Mouse (Mus musculus) cerebellum, adult 9-10 months (tissue): Measurements from ENCODE around the gene Cdca4.
"Not testable (repeated sequence)": the region's sequence is repeated elsewhere in the genome, so short reads cannot be mapped to it uniquely, and the experiment has no call there.

Source experiments
- DNase-seq: peaks from one replicate; pipeline ENCODE4 v3.0.0; 2022

The Cdca4 gene

DNA sequence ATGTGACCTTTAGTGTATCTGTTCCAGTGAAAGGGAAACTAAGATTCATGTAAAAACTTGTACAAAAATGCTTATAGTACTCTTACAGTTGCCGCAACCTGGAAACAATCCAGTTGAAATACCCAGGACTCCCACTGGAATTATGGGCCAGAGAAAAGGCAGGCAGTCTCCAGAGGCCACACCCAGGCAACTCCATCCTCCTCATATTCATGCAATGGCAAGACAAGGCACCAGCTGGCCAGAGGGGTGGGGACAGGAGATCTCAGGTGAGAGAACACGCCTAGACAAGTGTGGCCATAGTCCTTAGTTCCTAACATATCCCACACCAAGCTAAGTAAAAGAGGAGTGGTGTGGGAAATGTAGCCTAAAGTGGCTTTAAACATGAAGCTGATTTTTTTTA lies 6.5 kb downstream of the Cdca4 start:
- no peak for DNase-seq

DNA sequence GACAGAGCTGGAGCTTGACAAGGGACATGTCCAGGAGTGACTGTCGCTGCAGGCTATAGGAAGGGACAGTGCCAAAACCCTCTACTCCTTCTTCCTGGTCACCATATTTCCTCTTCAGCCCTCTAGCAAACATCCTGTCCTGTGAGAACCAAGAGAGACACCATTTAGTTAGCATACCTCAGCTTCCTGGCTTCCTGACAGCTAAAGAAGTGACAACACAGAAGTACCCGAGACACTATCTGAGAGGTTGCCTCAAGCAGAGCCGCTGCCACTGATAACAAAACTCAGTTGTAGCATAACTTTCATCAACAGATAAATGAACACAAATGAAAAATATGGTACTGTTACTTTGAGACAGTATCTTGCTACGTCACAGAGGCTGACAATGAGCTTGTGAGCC lies 7.2 kb downstream of the Cdca4 start:
- DNase-seq: no peak

DNA sequence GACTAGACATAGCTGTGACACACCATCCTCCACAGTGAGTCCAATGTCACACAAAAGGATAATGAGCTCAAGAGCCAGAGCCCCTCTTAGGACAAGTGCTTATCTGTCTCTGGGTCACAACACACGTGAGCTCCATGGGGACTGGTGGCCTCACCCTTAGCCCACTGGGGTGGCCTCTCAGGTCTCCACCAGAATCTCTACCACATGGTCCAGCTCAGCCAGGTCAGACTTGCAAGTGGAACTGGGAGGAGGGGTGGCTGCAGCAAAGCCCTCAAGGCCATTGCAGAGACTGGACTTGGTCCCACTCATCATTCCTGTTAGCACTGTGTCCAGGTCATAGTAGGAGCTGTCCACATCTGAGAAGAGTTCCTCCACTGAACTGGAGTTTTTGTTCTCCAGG lies 8.0 kb downstream of the Cdca4 start:
- no peak for DNase-seq

DNA sequence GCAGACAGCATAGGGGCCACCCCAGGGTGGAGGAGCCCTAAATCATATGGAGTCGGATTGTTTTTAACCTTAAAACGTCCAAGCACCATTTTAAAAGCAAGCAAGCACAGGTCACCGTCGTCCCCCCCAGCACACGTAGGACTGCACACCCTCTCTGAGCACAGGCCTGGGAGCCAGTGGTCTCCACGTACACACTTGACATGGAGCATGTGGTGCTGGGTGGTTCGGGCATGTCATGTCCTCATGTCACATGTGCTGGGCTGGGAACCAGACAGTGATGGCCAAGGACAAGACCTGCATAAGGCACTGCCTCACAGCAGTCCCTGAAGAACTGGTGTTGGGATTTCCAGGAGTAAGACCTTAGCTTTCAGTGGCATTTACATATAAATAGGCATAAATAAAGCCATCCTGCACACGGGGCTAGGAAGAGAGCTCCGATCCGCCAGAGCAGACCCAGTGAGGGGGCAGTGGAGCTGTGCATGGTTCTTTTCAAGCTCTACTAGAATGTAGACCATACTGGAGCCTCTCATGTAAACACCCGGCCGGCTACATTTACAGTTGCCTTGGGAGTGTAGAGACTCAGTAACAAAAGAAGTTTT lies 8.7 kb downstream of the Cdca4 start:
- no peak for DNase-seq

DNA sequence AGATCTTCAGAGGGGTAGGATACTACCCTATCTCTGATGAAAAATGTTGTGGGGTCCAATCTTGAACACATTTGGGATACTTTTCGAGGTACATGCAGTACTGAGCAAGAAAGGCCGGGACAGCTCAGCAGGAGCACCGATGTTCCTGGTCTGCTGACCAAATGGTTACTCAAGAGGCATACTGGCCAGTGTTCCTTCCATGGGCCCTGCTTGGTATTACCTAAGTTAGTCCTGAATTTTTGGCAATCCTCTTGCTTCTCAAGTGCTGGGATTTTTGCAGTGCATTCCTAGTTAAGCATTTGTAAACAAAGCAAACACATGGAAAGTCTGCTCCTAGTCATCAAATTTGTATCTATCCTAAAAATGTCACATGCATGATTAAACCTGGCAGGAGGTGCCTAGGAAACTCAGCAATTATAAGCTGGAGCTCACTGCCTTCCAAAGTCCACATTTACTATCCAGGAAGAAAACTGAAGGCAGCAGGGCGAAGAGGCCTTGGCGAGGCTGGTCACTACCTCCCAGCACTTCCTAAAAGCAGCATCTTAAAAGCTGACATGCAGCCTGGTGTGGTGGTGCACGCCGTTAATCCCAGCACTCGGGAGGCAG lies 10.1 kb downstream of the Cdca4 start:
- no peak for DNase-seq

DNA sequence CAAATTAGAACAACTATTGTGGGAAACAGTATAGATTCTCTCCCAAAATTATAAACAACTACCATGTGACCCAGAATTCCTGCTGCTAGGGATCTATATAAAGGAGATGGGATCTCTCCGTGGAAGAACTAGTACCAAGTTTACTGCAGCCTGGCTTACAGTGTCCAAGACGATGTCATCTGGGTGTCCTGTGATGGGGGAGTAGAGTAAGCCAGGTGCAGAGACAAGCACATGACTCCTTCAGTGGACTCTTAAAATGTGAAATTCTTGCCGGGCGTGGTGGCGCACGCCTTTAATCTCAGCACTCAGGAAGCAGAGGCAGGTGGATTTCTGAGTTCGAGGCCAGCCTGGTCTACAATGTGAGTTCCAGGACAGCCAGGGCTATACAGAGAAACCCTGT lies 12.4 kb downstream of the Cdca4 start:
- DNase-seq: not testable (repeated sequence)

DNA sequence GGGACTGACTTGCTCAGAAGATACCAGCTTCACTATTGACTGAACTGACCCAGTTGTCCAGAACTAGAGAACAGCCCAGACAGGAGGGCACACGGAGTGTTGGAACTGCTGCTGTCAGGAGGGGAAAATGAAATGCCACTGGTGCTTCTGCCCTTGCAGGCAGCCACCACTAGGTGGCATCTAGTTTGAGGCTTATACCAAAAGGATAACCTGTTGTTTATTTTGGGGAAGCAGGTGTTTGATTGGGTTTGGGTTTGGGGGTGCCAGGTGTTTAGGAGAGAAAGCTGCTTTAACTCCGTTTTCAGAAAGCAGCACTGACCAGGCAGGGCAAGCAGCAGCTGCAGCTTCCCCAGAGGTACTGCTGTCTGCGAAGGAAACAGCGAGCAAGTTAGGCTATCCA lies 12.9 kb downstream of the Cdca4 start:
- DNase-seq: no peak

DNA sequence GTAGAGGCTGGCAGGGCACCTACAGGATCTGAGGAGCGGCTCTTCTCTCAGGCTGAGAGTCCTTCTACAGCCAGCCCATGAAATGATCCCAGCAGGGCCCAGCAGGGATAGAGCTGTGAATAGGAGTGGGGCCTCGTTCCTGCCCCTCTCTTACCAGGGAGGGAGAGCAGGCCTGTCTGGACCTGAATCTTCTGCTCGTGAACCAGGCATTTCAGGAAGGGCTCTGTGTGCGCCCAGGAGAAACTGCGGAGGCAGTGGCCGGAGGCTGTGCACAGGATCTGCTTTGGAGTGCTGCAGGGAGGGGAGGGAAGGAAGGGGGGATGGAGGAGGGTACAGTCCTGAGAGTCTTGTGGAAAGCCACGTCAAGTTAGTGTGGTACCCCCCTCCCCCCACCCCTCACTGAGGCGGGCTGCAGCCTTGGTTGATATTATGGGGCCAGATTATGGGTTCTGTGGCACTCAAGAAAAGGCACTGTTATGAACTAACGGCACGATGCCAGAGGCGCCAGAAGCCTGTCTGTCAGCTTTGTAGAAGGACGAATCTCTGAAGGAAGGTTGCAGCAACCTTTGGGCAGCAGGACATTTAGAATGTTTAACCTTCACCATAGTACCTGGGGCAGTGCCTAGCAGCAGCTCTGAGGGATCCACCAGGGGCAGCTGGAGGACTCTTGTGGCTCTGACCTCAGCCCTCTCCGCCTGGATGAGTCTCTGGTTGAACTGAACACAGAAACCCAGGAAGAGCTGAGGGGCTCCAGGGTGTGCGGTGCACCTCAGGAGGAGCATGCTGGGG lies 14.3 kb downstream of the Cdca4 start:
- DNase-seq: no peak

DNA sequence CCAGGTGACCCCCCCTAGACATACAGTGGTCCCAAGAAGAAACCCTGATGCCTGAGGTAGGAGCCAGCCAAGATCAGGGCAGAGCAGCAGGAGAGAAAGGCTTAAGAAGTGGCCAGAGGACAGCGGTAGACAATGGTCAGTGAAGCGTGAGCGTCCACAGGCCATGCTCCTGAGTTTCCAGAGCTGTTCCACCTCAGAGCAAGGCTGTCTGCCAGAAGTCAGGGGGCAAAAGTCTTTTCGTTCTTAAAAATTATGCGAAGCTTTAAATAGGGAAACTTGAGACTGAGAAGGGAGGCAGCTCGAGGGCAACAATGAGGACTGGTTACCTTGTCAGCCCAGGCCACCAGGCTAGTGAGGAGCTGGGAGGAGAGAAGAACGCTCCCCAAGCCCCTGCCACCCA lies 15.9 kb downstream of the Cdca4 start:
- DNase-seq: no peak

DNA sequence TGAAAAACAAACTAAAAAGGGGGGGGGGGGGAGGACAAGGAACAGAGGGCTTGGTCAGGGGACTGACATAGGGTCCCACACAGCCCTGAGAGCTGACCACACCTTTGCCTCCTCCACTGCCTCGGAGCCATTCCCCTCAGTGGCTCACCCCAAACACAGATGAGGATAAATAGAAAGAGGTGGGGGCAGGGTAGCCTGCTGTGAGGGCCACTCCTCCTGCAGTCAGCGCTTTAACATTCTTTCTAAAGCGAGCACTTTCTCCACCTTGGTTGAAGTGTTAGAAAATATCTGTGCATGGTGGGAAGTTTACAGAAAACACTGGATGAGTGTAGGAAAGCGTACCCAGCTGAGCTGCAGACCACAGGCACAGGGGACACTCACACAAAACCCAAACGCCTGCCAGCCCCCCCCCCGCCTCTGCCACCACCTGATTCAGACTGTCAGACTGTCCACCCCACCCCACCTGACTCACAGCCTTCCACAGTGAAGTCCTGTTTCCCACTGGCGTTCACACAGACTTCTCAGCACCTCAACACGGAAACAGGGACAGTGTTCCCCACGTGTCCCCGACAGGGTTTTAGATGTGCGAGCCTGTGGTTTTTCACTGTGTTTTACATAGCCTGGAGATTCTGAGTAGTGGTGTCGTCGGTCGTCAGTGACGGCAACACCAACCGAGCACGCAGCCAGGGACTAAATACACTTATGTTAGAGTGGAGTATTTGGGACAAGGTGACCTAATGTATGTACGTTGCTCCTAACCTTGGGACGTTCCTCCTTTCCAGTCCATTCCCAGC lies 18.9 kb downstream of the Cdca4 start:
- no peak for DNase-seq

DNA sequence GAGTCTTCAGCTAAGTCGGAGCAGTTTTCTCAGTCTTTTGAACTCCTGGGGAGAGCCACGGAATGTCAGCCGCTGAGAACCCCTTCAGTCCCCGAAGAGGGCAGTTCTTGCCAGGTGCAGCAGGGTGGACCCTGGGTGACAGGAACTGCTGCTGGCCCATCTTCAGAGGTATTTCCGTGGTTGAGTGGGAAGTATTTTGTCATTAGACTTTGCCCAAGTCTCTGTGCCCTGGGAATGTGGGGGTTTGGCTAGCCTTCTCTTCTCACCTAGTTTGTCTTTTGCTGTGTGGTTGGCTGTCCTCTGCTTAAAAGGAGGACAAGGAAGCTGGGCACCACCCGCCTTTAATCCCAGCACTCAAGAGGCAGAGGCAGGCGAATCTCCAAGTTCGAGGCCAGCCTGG lies 19.6 kb downstream of the Cdca4 start:
- DNase-seq: peak; percentile 30

DNA sequence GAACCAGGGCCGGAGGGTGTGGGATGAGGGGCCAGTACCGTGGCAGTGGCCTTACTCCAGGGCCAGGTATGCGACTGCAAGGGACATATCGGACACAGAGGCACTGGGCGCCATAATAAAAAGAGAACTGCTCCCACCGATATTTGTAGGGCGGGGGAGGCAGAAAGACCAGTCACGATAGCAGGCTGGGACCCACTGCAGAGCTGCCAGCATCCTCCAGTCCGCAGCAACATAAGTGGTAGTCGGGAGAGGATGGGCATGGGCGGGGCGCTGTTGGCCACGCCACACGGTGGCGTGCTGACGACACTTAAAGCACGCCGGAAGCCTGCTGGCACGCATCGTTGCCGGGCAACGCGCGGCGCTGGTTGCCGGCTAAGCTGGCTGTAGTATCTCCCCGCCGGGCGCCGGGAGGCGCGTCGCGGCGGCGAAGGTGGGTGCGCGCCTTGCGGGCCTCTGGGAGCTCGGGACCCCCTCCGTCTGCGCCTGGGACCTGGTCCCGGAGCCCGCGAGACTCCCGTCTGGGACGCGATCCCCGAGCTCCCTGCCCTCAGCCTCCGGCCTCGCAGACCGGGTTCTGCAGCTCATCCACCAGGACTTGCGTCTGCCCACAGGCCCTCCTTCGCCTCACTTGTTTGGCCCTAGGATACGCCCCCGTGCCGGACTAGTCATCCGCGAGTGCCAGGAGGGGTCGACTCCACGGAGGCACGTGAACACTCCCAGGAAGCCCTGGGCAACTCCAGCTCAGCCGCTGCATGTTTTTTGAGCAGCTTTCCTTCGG lies 20.4 kb downstream of the Cdca4 start, which contains the start of gene Clba1:
Clba1 (plus strand) TSS at position 351 of the 778 bp plus-strand sequence.
- DNase-seq: peak; percentile 93

DNA sequence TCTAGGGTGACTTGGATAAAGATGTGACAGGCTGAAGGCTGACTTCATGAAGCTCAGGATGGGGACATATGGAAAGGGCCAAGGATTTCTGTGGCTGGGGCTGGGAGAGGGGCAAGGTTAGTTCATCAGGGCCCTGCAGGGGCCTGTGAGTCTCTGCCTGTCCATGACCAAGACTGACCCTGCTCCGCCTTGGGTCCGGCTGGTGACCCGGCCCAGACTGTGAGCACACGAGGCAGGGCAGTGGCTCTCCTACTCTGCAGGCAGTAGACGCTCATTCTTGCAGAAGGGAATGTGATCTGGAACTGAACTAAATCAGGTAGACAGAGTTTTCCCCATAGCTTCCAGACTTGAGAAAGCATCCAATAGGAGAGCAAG lies 21.0 kb downstream of the Cdca4 start:
- DNase-seq: no peak

DNA sequence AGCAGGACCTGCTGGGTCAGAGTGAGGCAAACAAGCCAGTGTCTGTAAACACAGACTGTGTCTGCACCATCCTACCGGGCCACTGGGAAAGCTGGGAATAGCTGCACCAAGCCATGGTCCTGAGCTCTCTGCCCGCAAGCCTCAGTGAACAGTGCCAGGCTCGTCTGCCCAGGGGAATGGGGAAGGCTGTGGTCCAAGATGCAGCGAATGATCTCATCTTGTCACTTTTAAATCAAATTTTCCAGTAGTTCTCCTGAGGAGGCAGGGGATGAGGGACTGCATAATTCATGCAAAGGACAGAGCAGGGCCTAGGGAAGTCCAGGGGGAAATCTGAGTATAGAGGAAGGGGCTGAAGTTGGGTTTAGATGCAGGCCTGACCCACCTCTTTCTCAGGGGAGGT lies 21.4 kb downstream of the Cdca4 start:
- DNase-seq: peak; percentile 46

DNA sequence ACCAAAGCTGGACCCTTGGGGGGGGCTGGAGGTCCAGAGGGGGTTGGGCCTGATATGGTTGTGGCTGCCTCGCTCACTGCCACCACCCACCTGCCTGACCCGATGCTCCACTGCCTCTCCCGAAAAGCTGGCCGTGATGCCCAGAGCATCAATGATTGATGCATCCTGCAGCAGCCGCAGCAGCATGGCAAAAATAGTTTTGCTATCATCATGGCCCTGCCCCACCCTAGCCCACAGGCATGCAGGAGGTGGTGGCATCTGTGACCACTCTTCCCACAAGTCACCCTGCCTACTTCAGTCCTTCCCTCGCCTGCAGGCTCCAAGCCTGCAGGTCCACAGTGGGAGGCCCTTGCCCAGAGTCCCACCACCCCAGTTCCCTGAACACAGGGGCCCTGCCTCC lies 23.2 kb downstream of the Cdca4 start:
- no peak for DNase-seq

DNA sequence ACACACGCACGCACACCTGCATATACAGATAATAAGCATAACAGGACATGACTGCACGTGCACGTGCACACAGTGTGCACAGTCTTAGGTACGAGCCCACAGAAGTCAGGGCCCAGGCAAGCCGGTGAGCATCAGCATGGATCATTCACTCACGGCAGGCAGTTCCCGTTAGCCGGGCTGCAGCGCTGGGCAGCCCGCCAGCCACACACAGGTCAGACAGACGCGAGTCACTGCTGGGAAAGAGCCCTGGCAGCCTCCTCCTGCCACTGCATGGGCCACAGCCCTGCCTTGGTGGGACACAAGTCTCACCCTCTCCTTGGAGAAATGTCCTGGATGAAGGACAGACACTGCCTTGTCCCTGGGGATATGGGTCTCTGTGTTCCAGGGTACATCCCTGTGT lies 25.2 kb downstream of the Cdca4 start:
- no peak for DNase-seq

DNA sequence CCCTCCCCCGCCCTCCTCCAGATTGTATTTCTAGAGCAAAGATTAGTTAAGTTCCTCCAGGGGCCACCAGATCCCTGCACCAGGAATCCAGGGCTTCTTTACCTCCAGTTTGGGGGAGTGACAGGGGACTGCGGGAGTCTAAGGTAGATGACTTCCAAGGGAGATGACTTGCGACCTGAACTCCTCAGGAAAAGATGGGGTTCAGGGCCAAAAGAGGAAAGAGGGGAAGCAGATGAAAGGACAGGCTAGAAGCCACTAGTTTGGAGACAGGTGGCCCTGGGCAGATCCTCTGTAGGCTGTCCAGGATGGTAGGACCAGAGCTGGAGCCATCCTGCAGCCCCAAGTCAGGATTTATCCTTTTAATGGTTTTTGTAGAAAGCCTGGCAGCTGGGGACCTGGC lies 26.3 kb downstream of the Cdca4 start:
- no peak for DNase-seq

DNA sequence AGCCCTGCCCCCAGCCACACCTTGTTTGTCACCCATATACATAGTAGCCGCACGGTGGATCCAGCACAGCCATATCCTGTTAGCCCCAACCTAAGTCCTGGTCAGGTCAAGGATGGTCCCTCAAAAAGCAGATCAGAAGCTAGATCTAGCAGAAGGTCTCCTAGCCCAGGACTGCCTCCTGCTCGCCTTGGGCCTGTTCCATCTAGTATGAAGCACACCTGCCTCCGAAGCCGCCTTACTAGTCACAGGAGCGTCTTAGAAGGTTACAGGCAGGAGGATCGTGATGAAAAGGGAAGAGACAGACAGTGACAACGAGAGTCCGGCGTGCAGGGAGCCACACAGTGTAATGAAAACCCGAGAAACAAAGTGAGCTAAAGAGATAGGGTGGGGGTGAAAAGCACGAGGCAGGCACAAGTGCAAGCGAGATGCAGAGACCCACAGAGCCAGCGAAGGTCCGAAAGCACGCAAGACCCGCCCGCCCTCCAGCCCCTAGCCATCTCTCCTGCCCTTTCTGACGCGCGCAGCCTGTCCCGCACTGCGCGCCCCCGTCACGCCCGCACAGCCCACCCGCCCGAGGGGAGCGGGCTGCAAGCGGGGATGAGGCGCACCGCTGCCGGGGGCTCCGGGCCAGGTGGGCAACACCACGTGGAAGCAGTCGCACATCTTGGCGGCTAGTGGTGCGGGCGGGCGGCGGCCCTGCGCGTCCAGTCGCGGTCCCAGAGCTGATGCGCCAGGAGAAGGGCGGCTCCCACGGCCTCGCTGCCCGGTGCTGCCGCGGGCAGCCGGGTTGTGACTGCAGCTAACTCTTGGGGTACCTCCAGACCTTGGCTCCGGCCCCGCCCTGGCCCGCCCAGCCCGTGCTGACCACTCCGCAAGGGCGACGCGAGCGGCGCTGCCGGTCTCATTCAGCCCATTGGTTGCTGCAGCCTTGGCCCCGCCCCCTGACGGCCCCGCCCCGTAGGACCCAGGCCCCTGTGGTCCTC lies 27.1 kb downstream of the Cdca4 start, which contains the start of gene Ahnak2:
Ahnak2 (minus strand) TSS at position 794 of the 983 bp plus-strand sequence.
- no peak for DNase-seq

DNA sequence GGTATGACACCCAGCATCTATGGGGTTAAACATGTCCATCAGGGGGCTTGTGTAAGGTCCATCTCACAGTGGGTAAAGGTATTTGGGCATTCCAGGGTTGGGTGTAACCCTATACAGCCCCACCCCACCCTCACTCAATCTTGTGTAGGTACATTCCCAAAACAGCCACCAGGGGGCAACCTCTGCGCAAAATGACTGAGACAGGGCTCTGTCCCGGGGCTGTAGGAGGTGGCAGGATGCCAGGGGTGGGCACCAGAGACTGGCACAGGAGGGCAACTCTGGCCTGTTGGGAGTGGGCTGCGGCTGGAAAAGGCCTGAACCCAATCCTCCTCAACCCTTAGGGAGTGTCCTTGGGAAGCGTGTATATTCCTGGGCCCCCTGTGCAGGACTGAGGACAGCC lies 28.7 kb downstream of the Cdca4 start:
- DNase-seq: peak; percentile 79

DNA sequence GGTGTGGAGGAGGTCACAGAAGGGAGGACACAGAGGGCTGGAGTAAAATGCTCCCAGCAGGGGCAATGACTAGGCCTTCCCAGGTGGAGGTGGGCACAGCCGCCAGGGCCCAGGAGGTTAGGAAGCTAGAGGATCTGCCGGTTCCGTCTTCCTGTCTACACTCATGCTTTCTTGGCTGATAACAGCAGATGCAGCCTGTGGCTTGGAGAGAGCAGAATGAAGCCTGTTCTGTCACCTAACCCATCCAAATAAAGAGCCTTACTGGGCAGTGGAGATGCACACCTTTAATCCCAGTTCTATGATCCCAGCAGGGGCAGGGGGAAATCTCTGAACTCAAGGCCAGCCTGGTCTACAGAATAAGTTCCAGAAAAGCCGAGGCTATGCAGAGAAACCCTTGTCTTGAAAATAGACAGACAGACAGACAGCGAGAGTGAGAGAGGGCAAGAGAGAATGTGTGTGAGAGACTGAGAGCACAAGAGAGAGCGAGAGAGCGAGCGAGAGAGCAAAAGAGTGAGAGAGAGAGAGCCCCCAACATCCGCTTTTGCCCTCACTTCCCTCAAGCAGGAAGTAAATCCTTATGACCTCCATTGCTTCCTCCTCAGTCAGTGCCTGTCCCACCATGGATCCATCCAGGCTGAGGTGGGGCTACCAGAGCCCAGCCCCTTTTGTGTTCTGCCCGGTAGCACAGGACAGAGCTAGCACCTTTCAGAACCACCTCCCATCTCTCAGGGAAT lies 29.8 kb downstream of the Cdca4 start:
- DNase-seq: no peak

DNA sequence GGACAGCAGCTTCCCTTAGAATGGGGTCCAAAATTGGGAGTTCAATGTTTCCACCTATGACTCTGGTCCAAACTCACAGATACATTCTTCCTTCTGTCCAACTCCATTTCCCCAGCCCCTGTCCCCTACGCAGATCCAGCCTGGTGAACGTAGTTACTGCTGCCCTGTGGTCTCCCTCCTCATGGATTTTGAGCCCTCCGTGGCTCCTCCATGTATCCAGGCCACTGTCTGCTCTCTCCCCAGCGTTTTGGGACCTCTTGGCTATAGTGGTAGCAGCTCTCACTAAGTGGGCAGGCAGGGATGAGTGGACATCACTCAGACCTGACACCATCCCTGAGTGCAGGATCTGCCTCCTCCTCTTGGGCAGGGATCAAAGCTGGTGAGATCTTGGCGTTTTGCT lies 30.5 kb downstream of the Cdca4 start:
- DNase-seq: no peak
